Mouse (Mus musculus) limb, embryonic 11.5 days (tissue): ENCODE measurements at regions not wholly inside any gene's neighbourhood (a gene's known extent, or its start where the extent isn't known, plus 50 kb on each side); places are given as distances from the start of the nearest gene placed in this dataset.

Experiments
- ATAC-seq: fragments of 200-750 bp; cut with Nextera tagmentation; 2 replicates; pipeline ENCODE4 v1.8.0; 2017; ENCODE audit warnings: low read depth; ENCODE audit not compliant: insufficient number of reproducible peaks, low FRiP score, low TSS enrichment
- DNase-seq: peaks from one replicate; pipeline ENCODE4 v3.0.0-alpha.2; 2015; ENCODE audit warnings: low spot score
- H3K27ac ChIP-seq: fragments of 300-500 bp; sonication (generic); replicated peaks from 2 replicates; pipeline ENCODE4 v1.5.1; 2014; ENCODE audit warnings: low read depth, mild to moderate bottlenecking, low read length
- H3K27me3 ChIP-seq: fragments of 300-500 bp; sonication (generic); 2 replicates; pipeline ENCODE4 v1.6.1; 2014; ENCODE audit warnings: mild to moderate bottlenecking, low read length, mixed read lengths; ENCODE audit not compliant: control insufficient read depth, insufficient read depth
- H3K36me3 ChIP-seq: fragments of 300-500 bp; sonication (generic); 2 replicates; pipeline ENCODE4 v1.6.1; 2014; ENCODE audit warnings: mild to moderate bottlenecking, low read length, moderate library complexity, mixed read lengths; ENCODE audit not compliant: control insufficient read depth, insufficient read depth
- H3K4me1 ChIP-seq: fragments of 300-500 bp; sonication (generic); 2 replicates; pipeline ENCODE4 v1.6.1; 2014; ENCODE audit warnings: low read length, mixed read lengths; ENCODE audit not compliant: control insufficient read depth, insufficient read depth
- H3K4me2 ChIP-seq: fragments of 300-500 bp; sonication (generic); 2 replicates; pipeline ENCODE4 v1.6.1; 2014; ENCODE audit warnings: low read depth, mild to moderate bottlenecking, moderate library complexity; ENCODE audit not compliant: severe bottlenecking
- H3K4me3 ChIP-seq: fragments of 300-500 bp; sonication (generic); 2 replicates; pipeline ENCODE4 v1.5.1; 2014; ENCODE audit warnings: low read depth, low read length
- H3K9ac ChIP-seq: fragments of 300-500 bp; sonication (generic); 2 replicates; pipeline ENCODE4 v1.6.1; 2014; ENCODE audit warnings: mild to moderate bottlenecking, low read length
- H3K9me3 ChIP-seq: fragments of 300-500 bp; sonication (generic); 2 replicates; pipeline ENCODE4 v1.6.1; 2016; ENCODE audit warnings: low read length; ENCODE audit not compliant: control insufficient read depth
- WGBS: fragments of 180-500 bp; shearing (Covaris S2); extraction: QIAGEN DNeasy Blood & Tissue Kit; methylation state at CpG from one replicate; pipeline ENCODE4 v1.1.7; 2014; 5-methylcytosine and 5-hydroxymethylcytosine counted together

- Histone ChIP-seq H3K4me2 (no peak overlapping the region), H3K9me3 (no peaks in the 10 kb centered on the region), H3K4me1 (no peaks in the 10 kb centered on the region), H3K27me3 (no peaks in the 10 kb centered on the region), H3K36me3 (no peaks in the 10 kb centered on the region), H3K4me3 (no peak overlapping the region), H3K9ac (no peak overlapping the region), H3K27ac (no peak overlapping the region)
- no peak for DNase-seq
- no peak for ATAC-seq
- WGBS = 73% methylated on average over 6 of the region's 6 CpGs
Measured at GRCm38 (mm10) chrX:10857089-10857488, 142.3 kb downstream of the Mid1ip1 start.

- Histone ChIP-seq H3K9ac (no peak overlapping the region), H3K4me3 (no peak overlapping the region), H3K27me3 (no peaks in the 10 kb centered on the region), H3K4me2 (no peak overlapping the region), H3K9me3 (no peaks in the 10 kb centered on the region), H3K27ac (no peak overlapping the region), H3K36me3 (no peaks in the 10 kb centered on the region), H3K4me1 (no peaks in the 10 kb centered on the region)
- DNase-seq (no peak), ATAC-seq (no peak)
- 68% methylated on average over 3 of the region's 3 CpGs for WGBS
Measured at GRCm38 (mm10) chrX:10857668-10858067, 142.9 kb downstream of the Mid1ip1 start.

GRCm38 (mm10) chrX:10871613-10872012, 156.8 kb downstream of the Mid1ip1 start:
- no peak for DNase-seq

GRCm38 (mm10) chrX:10877856-10878255, 163.0 kb downstream of the Mid1ip1 start:
- DNase-seq (peak; percentile 79), ATAC-seq (peak; percentile 94)
- Histone ChIP-seq H3K36me3 (no peaks in the 10 kb centered on the region), H3K9ac (no peak overlapping the region), H3K4me2 (no peak overlapping the region), H3K27ac (no peak overlapping the region), H3K27me3 (no peaks in the 10 kb centered on the region), H3K4me1 (peaks cover 3% of the 10 kb centered on the region; the same call in 1 of the 2 replicates), H3K4me3 (no peak overlapping the region), H3K9me3 (no peaks in the 10 kb centered on the region)
- WGBS = 37% methylated on average over 5 of the region's 5 CpGs

More at GRCm38 (mm10) chrX:10871613-10872012, 156.8 kb downstream of the Mid1ip1 start:
- H3K27ac ChIP-seq = no peak overlapping the region
- no peaks in the 10 kb centered on the region for H3K9me3 ChIP-seq
- no peaks in the 10 kb centered on the region for H3K36me3 ChIP-seq
- 77% methylated on average over 4 of the region's 4 CpGs for WGBS
- no peak for ATAC-seq
- H3K27me3 ChIP-seq = no peaks in the 10 kb centered on the region
- no peak overlapping the region for H3K9ac ChIP-seq
- no peak overlapping the region for H3K4me2 ChIP-seq
- no peak overlapping the region for H3K4me3 ChIP-seq
- H3K4me1 ChIP-seq = no peaks in the 10 kb centered on the region

- WGBS = 77% methylated on average over 5 of the region's 5 CpGs
- Histone ChIP-seq H3K9ac (no peak overlapping the region), H3K4me3 (no peak overlapping the region), H3K27ac (no peak overlapping the region), H3K4me2 (no peak overlapping the region), H3K27me3 (no peaks in the 10 kb centered on the region), H3K4me1 (peaks cover 3% of the 10 kb centered on the region; the same call in 1 of the 2 replicates), H3K9me3 (no peaks in the 10 kb centered on the region), H3K36me3 (no peaks in the 10 kb centered on the region)
- ATAC-seq (no peak), DNase-seq (no peak)
Measured at GRCm38 (mm10) chrX:10878922-10879321, 164.1 kb downstream of the Mid1ip1 start.

- WGBS = 84% methylated on average over 11 of the region's 11 CpGs
- Histone ChIP-seq H3K4me3 (no peak overlapping the region), H3K27ac (no peak overlapping the region), H3K9ac (no peak overlapping the region), H3K36me3 (no peaks in the 10 kb centered on the region), H3K27me3 (no peaks in the 10 kb centered on the region), H3K4me2 (no peak overlapping the region), H3K4me1 (no peaks in the 10 kb centered on the region), H3K9me3 (no peaks in the 10 kb centered on the region)
- DNase-seq (no peak), ATAC-seq (no peak)
Measured at GRCm38 (mm10) chrX:10883729-10884464, 169.1 kb downstream of the Mid1ip1 start.

- no peaks in the 10 kb centered on the region for H3K27me3 ChIP-seq
- no peaks in the 10 kb centered on the region for H3K4me1 ChIP-seq
- WGBS = 90% methylated on average over 3 of the region's 3 CpGs
- H3K4me3 ChIP-seq = no peak overlapping the region
- H3K9ac ChIP-seq = no peak overlapping the region
- DNase-seq (no peak), ATAC-seq (no peak)
- H3K27ac ChIP-seq = no peak overlapping the region
- H3K9me3 ChIP-seq = no peaks in the 10 kb centered on the region
- no peaks in the 10 kb centered on the region for H3K36me3 ChIP-seq
- no peak overlapping the region for H3K4me2 ChIP-seq
Measured at GRCm38 (mm10) chrX:10892815-10893214, 178.0 kb downstream of the Mid1ip1 start.

- ATAC-seq = no peak
- Histone ChIP-seq H3K4me2 (no peak overlapping the region), H3K4me1 (no peaks in the 10 kb centered on the region), H3K4me3 (no peak overlapping the region), H3K27ac (no peak overlapping the region), H3K9me3 (no peaks in the 10 kb centered on the region), H3K27me3 (no peaks in the 10 kb centered on the region), H3K9ac (no peak overlapping the region), H3K36me3 (no peaks in the 10 kb centered on the region)
- no peak for DNase-seq
- 86% methylated on average over 5 of the region's 5 CpGs for WGBS
Measured at GRCm38 (mm10) chrX:10896193-10896955, 181.6 kb downstream of the Mid1ip1 start.
